Mouse (Mus musculus) spleen, postnatal 14 days (tissue): ENCODE data around the gene 1700001F09Rik.
"Not testable (repeated sequence)": the region's sequence is repeated elsewhere in the genome, so short reads cannot be mapped to it uniquely, and the experiment has no call there.

Experiments
- DNase-seq, 2 experiments: peaks; one replicate each; pipeline ENCODE4 v3.0.0; 2021 to 2022; ENCODE audit warnings: low spot score in 2 of 2

Gene 1700001F09Rik

GRCm38 (mm10) chr14:43347711-43348110 lies at the start of gene 1700001F09Rik:
TSS of gene 1700001F09Rik (minus strand) at chr14:43347811.
- not testable (repeated sequence) for DNase-seq

GRCm38 (mm10) chr14:43361713-43362112 lies 14.1 kb upstream of the 1700001F09Rik start:
- DNase-seq, result peak in 1 of 2 experiments; percentile 3

GRCm38 (mm10) chr14:43359246-43359645 lies 11.6 kb upstream of the 1700001F09Rik start:
- DNase-seq, result not testable (repeated sequence)

- not testable (repeated sequence) for DNase-seq
Measured at GRCm38 (mm10) chr14:43357496-43357895, 9.9 kb upstream of the 1700001F09Rik start.

DNA sequence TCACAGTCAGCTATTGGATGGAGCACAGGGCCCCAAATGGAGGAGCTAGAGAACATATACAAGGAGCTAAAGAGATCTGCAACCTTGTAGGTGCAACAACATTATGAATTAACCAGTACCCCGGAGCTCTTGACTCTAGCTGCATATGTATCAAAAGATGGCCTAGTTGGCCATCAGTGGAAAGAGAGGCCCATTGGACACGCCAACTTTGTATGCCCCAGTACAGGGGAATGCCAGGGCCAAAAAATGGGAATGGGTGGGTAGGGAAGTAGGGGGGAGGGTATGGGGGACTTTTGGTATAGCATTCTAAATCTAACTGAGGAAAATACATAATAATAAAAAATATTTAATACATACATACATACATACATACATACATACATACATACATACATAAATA lies 5.3 kb upstream of the 1700001F09Rik start:
- not testable (repeated sequence) for DNase-seq

DNA sequence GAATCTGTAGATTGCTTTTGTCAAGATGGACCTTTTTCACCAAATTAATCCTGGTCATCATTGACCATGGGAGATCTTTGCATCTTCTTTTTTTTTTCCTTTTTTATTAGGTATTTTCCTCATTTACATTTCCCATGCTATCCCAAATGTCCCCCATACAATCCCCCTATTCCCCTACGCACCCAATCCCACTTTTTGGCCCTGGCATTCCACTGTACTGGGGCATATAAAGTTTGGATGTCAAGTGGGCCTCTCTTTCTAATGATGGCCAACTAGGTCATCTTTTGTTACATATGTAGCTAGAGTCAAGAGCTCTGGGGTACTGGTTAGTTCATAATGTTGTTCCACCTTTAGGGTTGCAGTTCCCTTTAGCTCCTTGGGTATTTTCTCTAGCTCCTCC lies 10.0 kb downstream of the 1700001F09Rik start:
- DNase-seq, result not testable (repeated sequence)

DNA sequence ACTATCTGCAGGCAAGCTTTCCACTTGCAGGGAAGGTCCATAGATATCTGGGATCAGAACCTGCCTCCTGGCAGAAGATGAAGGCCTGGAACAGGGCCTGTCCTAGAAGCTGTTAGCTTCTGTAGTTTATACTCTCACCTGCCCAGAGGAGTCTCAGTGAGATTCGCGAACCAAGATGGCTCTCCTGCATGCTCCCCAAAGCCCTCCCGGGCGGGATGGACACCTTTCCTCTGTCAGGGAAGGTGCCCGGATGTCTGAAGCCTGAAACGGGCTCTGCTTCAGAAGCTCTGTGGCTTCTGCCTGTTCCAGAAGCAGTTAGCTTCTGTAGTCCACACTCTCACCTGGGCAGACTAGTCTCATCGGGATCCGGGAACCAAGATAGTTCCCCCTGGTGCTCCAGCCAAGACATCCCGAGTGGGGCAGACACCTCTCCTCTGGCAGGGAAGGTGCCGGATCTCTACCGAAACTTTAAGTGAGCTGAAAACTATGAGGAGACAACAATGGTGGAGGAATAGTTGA lies 16.2 kb downstream of the 1700001F09Rik start:
- DNase-seq, result not testable (repeated sequence)

GRCm38 (mm10) chr14:43328603-43329002 lies 19.0 kb downstream of the 1700001F09Rik start:
- DNase-seq, result not testable (repeated sequence)

DNA sequence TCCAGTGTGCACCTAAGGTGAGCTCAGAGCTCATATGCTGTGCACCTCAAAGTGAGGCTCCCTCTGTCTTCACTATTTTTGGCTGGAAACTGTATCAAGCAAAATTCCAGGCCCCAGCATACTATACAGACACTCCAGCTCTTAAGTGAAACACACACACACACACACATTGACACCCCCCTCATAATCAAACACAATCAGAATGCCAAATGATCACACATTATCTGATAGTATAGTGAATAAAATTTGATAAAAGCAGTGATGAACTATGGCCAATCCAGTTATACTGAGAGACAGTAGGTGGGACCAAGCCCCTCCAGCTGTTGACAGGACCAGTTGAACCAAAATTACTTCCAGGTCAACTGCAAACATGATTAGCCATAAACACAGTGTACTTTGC lies 28.1 kb downstream of the 1700001F09Rik start:
- DNase-seq, result not testable (repeated sequence)

GRCm38 (mm10) chr14:43293503-43293902 lies 54.1 kb downstream of the 1700001F09Rik start, which contains the start of gene Gm8127:
TSS of gene Gm8127 (minus strand) at chr14:43293832.
- not testable (repeated sequence) for DNase-seq
